Mouse (Mus musculus): Measurements from ENCODE around the gene Olfr403.
"Not testable (repeated sequence)": the region's sequence is repeated elsewhere in the genome, so short reads cannot be mapped to it uniquely, and the experiment has no call there.

Gene Olfr403

DNA sequence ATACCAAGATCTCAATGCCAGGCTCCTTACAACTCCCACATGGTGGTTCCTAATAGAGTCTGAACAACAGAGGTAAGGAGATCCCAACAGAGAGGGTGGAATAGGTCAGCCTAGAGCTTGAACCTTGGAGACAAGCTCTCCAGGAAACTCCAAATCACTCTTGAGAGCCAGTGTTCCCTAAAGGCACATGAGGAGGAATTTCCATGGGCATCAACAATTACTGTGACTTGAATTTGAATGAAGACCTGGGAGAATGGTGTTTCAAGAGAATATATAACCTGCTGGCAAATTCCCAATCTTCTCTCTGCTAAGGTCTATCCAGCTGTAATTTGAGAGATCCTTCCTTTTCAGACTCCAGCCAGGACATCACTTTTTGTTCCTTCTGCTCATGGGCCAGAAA lies at the start of gene Olfr403:
Gene Olfr403, plus strand, starts transcription at position 301 of the 400 bp plus-strand sequence.
- DNase-seq (ENCODE audit: low read depth), result no peak

DNA sequence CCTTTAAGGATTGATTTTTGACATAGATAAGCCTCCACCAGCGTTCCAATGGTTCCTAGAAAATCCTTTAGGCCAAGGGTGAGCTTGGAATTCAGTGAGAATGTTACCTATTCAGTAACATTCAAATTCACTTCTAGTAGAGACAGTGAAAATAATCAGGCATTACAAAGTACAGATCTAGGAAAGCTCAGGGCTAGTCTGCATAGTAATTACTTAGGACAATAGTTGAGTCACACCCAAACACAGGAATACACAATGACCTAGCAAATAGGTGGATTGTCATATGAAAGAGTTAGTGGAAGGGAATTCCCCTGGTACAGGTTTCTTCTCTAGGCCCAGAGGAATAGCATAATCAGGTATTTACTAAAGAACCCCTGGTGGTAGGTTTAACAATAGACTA lies 46.0 kb upstream of the Olfr403 start:
- not testable (repeated sequence) for DNase-seq (ENCODE audit: low read depth)

- DNase-seq (ENCODE audit: low read depth), result no peak
Measured at GRCm38 (mm10) chr11:74145866-74146265, 40.2 kb upstream of the Olfr403 start.

DNA sequence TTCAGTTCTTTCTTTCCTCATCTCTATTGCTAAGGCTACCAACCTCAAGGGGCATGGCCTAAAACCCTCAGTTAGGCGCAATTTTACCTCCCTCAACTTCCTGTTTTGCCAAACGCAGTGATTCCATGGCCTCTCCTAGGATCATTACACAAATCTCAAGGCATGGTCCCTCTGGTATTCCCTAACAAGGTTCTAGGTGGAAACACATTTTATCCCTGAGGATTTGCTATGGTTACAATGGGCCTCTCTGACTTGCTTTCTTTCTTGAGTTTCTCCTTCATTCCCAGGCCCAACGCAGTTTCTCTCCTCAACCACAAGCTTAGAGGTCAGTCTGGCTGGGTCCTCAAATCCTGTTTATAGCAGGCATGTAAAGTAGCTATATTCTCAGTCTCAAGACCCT lies 32.8 kb upstream of the Olfr403 start, which contains the start of gene Olfr402:
Gene Olfr402, plus strand, starts transcription at position 301 of the 400 bp plus-strand sequence.
- DNase-seq (ENCODE audit: low read depth), result no peak

- DNase-seq (ENCODE audit: low read depth), result no peak
Measured at GRCm38 (mm10) chr11:74168771-74169170, 17.3 kb upstream of the Olfr403 start.

GRCm38 (mm10) chr11:74183168-74183567 lies 2.9 kb upstream of the Olfr403 start:
- no peak for DNase-seq (ENCODE audit: low read depth)

DNA sequence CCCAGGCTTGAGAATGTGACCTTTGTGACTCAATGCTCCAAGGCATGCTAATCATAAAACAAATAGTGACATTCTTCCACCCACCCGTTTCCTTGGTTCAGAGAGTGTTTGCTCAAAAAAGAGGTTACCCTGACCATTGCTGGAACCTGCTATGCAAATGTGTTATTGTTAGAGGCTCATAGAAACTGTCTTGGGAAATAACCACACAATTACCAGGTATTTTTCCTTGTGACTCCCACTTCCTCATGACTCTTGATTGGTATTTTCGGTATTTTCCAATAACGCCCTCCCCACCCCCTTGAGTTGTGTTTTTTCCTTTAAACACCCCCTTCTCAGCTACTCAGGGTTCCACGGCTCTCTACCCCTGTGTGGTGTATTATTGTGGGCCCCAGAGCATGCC lies 2.3 kb upstream of the Olfr403 start:
- no peak for DNase-seq (ENCODE audit: low read depth)

- no peak for DNase-seq (ENCODE audit: low read depth)
Measured at GRCm38 (mm10) chr11:74211279-74211678, 25.2 kb downstream of the Olfr403 start, which contains the start of gene Olfr43. Olfr43 (minus strand) TSS chr11:74211379.

- no peak for DNase-seq (ENCODE audit: low read depth)
Measured at GRCm38 (mm10) chr11:74241201-74241600, 55.2 kb downstream of the Olfr403 start.
